In genomic region chr5:35921595-35922254, GRCm38 (mm10) we compare ENCODE assay signal across 9 mouse cellular contexts. TPM values are rescaled to one million over a fixed set of nuclear protein-coding genes. Genes with fewer than 3 reads are reported as not detected.
DNase-seq lines count a peak whose midpoint lies in the region; ATAC-seq lines count a peak whose summit lies in the region.
"Had no signal": no experiment of that assay in that cellular context is flagged by ENCODE, and none has a peak within 500 bp of the region (broad histone marks: within the 10 kb centered on the region; RNA-seq: fewer than 3 reads in every experiment).

No protein-coding gene starts in this region.

- peak; percentile 93 for ATAC-seq in intestine, embryonic 15.5 days
- ATAC-seq in stomach, embryonic 14.5 days (ENCODE audit: insufficient number of reproducible peaks, insufficient read depth, low FRiP score, low read depth) = peak; percentile 89

- H3K4me2 ChIP-seq in intestine, embryonic 15.5 days (replicated peaks) = peak overlapping the region; percentile 56
- H3K4me2 ChIP-seq in stomach, embryonic 14.5 days (replicated peaks; ENCODE audit: low read depth, low read length) = peak overlapping the region; percentile 24

- H3K9me3 ChIP-seq in intestine, embryonic 15.5 days = no peaks in the 10 kb centered on the region
- no peaks in the 10 kb centered on the region for H3K9me3 ChIP-seq in stomach, embryonic 14.5 days (ENCODE audit: control insufficient read depth, low read depth, low read length)

- peak overlapping the region; percentile 10; the same call in 1 of the 2 replicates for H3K4me3 ChIP-seq in intestine, embryonic 15.5 days (replicated peaks)
- no peak overlapping the region for H3K4me3 ChIP-seq in stomach, embryonic 14.5 days (ENCODE audit: low read depth, low read length)
- H3K4me3 ChIP-seq: erythroblast, embryonic 14.5 days had no signal

- H3K9ac ChIP-seq in intestine, embryonic 15.5 days = 0 out of 2 replicates have a peak overlapping the region, but pooled peaks have one; percentile 5
- no peak overlapping the region for H3K9ac ChIP-seq in stomach, embryonic 14.5 days (replicated peaks; ENCODE audit: low read depth, low read length)

- no peaks in the 10 kb centered on the region for H3K27me3 ChIP-seq in intestine, embryonic 15.5 days (replicated peaks)
- no peaks in the 10 kb centered on the region for H3K27me3 ChIP-seq in stomach, embryonic 14.5 days (ENCODE audit: control insufficient read depth, insufficient read depth, low read length)

- peak overlapping the region; percentile 87 for H3K27ac ChIP-seq in intestine, embryonic 15.5 days
- H3K27ac ChIP-seq in stomach, embryonic 14.5 days (ENCODE audit: low read length) = peak overlapping the region; percentile 94

- WGBS in intestine, embryonic 15.5 days = 21% methylated on average over 10 of the region's 10 CpGs
- 30% methylated on average over 10 of the region's 10 CpGs for WGBS in stomach, embryonic 14.5 days

- no peaks in the 10 kb centered on the region for H3K36me3 ChIP-seq in intestine, embryonic 15.5 days
- H3K36me3 ChIP-seq in stomach, embryonic 14.5 days (ENCODE audit: control insufficient read depth, insufficient read depth, low read length) = no peaks in the 10 kb centered on the region

- H3K4me1 ChIP-seq in intestine, embryonic 15.5 days (replicated peaks) = peaks cover 78% of the 10 kb centered on the region
- peaks cover 70% of the 10 kb centered on the region for H3K4me1 ChIP-seq in stomach, embryonic 14.5 days (ENCODE audit: control insufficient read depth, insufficient read depth, low read length)

- DNase-seq in gastrocnemius, adult 18-20 months (ENCODE audit: low spot score) = peak; percentile 50
- DNase-seq in gastrocnemius, adult 8-10 months (ENCODE audit: low spot score in 2 of 2) = no peak
- peak; percentile 98 for DNase-seq in heart, adult 11 months
- DNase-seq in lung, adult 18-20 months = peak; percentile 52 to 55
- no peak for DNase-seq in right cerebral cortex, postnatal 10 days (ENCODE audit: low spot score in 2 of 2)
- DNase-seq in layer of hippocampus, postnatal 10 days (ENCODE audit: low spot score in 2 of 2) = no peak

RNA-seq across cellular contexts. Expression of gene Afap1, which starts 28.6 kb away (rescaled TPM):
- total RNA-seq in gastrocnemius, adult 18-20 months (2021) = 1 to 10 TPM; 5.8 to 7.8 TPM
- 1 to 10 TPM; 5.5 to 7.5 (median 5.8) TPM for total RNA-seq in gastrocnemius, adult 8-10 months (2022)
- 15.4 and 18.4 TPM in 2 replicates for polyA plus RNA-seq in intestine, embryonic 15.5 days (2015; fragmentation: Nextera tagmentation; extraction: Ambion mirVana)
- 21.3 and 22.8 TPM in 2 replicates for polyA plus RNA-seq in stomach, embryonic 14.5 days (2014; fragmentation: Nextera tagmentation; extraction: Ambion mirVana)
- total RNA-seq in layer of hippocampus, postnatal 10 days (2021) = 100 to 1,000 TPM; 100 to 113 TPM

Comparison
In these comparisons a context has a peak if more than half of its experiments do, and no peak if none do; other contexts are left out.
1. DNase-seq: peak in gastrocnemius, adult 18-20 months (single experiment), heart, adult 11 months (single experiment) and lung, adult 18-20 months (2 of 2); none in gastrocnemius, adult 8-10 months (0 of 2), right cerebral cortex, postnatal 10 days (0 of 2) and layer of hippocampus, postnatal 10 days (0 of 2).
2. RNA of gene Afap1, which starts 28.6 kb away (total RNA-seq): 100 to 113 TPM in layer of hippocampus, postnatal 10 days; 5.8 to 7.8 TPM in gastrocnemius, adult 18-20 months and 5.5 to 7.5 TPM in gastrocnemius, adult 8-10 months; every median in the first group is over 10 times any median in the second.